Comparison of ENCODE assay signal across 12 mouse cellular contexts in the genomic region with DNA sequence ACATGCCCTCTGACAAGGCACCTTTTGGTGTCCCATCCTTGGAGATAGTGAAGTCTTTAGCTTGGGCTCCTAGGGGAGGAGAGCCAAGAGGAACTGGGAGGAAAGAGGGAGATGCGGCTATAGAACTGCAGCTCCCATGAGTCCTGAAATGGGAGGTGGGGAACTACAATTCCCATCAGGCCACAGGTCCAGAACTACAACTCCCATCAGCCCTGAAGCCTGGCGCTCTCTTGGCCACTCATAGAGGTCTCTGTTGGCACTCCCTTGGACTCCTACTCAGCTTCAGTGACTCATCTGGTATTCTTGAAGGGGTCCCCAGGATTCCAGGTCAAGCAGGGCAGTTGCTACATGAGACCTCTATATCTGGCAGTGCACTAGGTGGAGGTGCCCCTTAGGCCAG. TPM values are rescaled to one million over a fixed set of nuclear protein-coding genes. Genes with fewer than 3 reads are reported as not detected.
A peak's percentile ranks its signal among the peaks of the same experiment; 100 is the strongest.
DNase-seq lines count a peak whose midpoint lies in the region; ATAC-seq lines count a peak whose summit lies in the region.
"Had no signal": no experiment of that assay in that cellular context is flagged by ENCODE, and none has a peak within 500 bp of the region (broad histone marks: within the 10 kb centered on the region; RNA-seq: fewer than 3 reads in every experiment).

No protein-coding gene starts in this region.

- peaks cover 68% of the 10 kb centered on the region for H3K36me3 ChIP-seq in neural tube, embryonic 12.5 days
- H3K36me3 ChIP-seq in forebrain, embryonic 10.5 days (replicated peaks), result peaks cover 53% of the 10 kb centered on the region
- peaks cover 39% of the 10 kb centered on the region for H3K36me3 ChIP-seq in hindbrain, embryonic 16.5 days (ENCODE audit: control insufficient read depth, insufficient read depth, low read length)
- H3K36me3 ChIP-seq: liver, embryonic 13.5 days had no signal

- no peak overlapping the region for H3K27ac ChIP-seq in neural tube, embryonic 12.5 days
- H3K27ac ChIP-seq in forebrain, embryonic 10.5 days, result peak overlapping the region; percentile 89
- peak overlapping the region; percentile 6; the same call in 1 of the 2 replicates for H3K27ac ChIP-seq in hindbrain, embryonic 16.5 days (ENCODE audit: low read depth, low read length)
- H3K27ac ChIP-seq: liver, embryonic 13.5 days had no signal

- H3K4me2 ChIP-seq in neural tube, embryonic 12.5 days (replicated peaks), result peak overlapping the region; percentile 32; the same call in 1 of the 2 replicates
- H3K4me2 ChIP-seq in hindbrain, embryonic 16.5 days (ENCODE audit: low read length), result no peak overlapping the region
- H3K4me2 ChIP-seq: liver, embryonic 13.5 days had no signal

- peaks cover 33% of the 10 kb centered on the region for H3K4me1 ChIP-seq in neural tube, embryonic 12.5 days
- H3K4me1 ChIP-seq in forebrain, embryonic 10.5 days, result peaks cover 57% of the 10 kb centered on the region
- H3K4me1 ChIP-seq in hindbrain, embryonic 16.5 days (ENCODE audit: control insufficient read depth, insufficient read depth, low read depth, low read length), result peaks cover 21% of the 10 kb centered on the region
- H3K4me1 ChIP-seq: liver, embryonic 13.5 days had no signal

- ATAC-seq in neural tube, embryonic 12.5 days (ENCODE audit: low FRiP score, low read depth), result 0 out of 2 replicates have a peak, but pooled peaks have one; percentile 26
- 0 out of 2 replicates have a peak, but pooled peaks have one; percentile 10 for ATAC-seq in hindbrain, embryonic 16.5 days
- ATAC-seq in megakaryocyte-erythroid progenitor cell, adult 5-6 weeks (replicated peaks; ENCODE audit: low FRiP score, low TSS enrichment, poor library complexity, severe bottlenecking), result no peak

- H3K27me3 ChIP-seq in neural tube, embryonic 12.5 days (replicated peaks), result no peaks in the 10 kb centered on the region
- H3K27me3 ChIP-seq in forebrain, embryonic 10.5 days (ENCODE audit: poor library complexity, severe bottlenecking), result peaks cover 2% of the 10 kb centered on the region
- no peaks in the 10 kb centered on the region for H3K27me3 ChIP-seq in hindbrain, embryonic 16.5 days (replicated peaks; ENCODE audit: control insufficient read depth, insufficient read depth, low read length)

- no peak overlapping the region for H3K9ac ChIP-seq in neural tube, embryonic 12.5 days
- no peak overlapping the region for H3K9ac ChIP-seq in hindbrain, embryonic 16.5 days (ENCODE audit: low read depth, low read length)
- H3K9ac ChIP-seq: liver, embryonic 13.5 days had no signal

- 53% methylated on average over 2 of the region's 2 CpGs for WGBS in neural tube, embryonic 12.5 days
- WGBS in forebrain, embryonic 10.5 days, result 72% methylated on average over 2 of the region's 2 CpGs
- 63% methylated on average over 2 of the region's 2 CpGs for WGBS in hindbrain, embryonic 16.5 days

- no peaks in the 10 kb centered on the region for H3K9me3 ChIP-seq in neural tube, embryonic 12.5 days
- H3K9me3 ChIP-seq in forebrain, embryonic 10.5 days, result no peaks in the 10 kb centered on the region
- H3K9me3 ChIP-seq in hindbrain, embryonic 16.5 days (ENCODE audit: control insufficient read depth, low read length), result no peaks in the 10 kb centered on the region
- H3K9me3 ChIP-seq: liver, embryonic 13.5 days had no signal

- DNase-seq in neural tube, embryonic 10.5 days (ENCODE audit: extremely low spot score, low spot score), result no peak
- no peak for DNase-seq in forebrain, embryonic 10.5 days (ENCODE audit: extremely low spot score, low spot score)
- DNase-seq in retina, embryonic 14.5 days (ENCODE audit: low spot score), result peak; percentile 53
- no peak for DNase-seq in left cerebral cortex, adult 18-20 months (ENCODE audit: low spot score in 2 of 2)
- no peak for DNase-seq in urinary bladder, postnatal 14 days (ENCODE audit: low spot score)
- DNase-seq: liver, embryonic 13.5 days; thymus, adult 18-20 months had no signal

- no peak overlapping the region for H3K4me3 ChIP-seq in neural tube, embryonic 12.5 days
- H3K4me3 ChIP-seq in forebrain, embryonic 10.5 days, result peak overlapping the region; percentile 21; the same call in 1 of the 2 replicates
- no peak overlapping the region for H3K4me3 ChIP-seq in hindbrain, embryonic 16.5 days (ENCODE audit: low read length)
- H3K4me3 ChIP-seq: liver, embryonic 13.5 days had no signal

RNA-seq across cellular contexts. Expression of a gene that starts 23.3 kb away (rescaled TPM):
- not detected in 2 replicates for polyA plus RNA-seq in neural tube, embryonic 12.5 days (2016; fragmentation: Nextera tagmentation; extraction: Ambion mirVana)
- polyA plus RNA-seq in forebrain, embryonic 10.5 days (2016; fragmentation: Nextera tagmentation; extraction: Ambion mirVana), result not detected in 2 replicates
- polyA plus RNA-seq in hindbrain, embryonic 16.5 days (2015; fragmentation: Nextera tagmentation; extraction: Ambion mirVana), result 0.14 TPM in 1 of 2 replicates, not detected in the other
- not detected for total RNA-seq in left cerebral cortex, adult 18-20 months (2021)
- not detected in 2 replicates for total RNA-seq in megakaryocyte-erythroid progenitor cell, adult 5-6 weeks (2014; fragmentation: Nextera tagmentation)
- not detected in 2 replicates for total RNA-seq in megakaryocyte-erythroid progenitor cell, adult 5-6 weeks (2017)
- total RNA-seq: megakaryocyte, adult 5-6 weeks had no signal
- polyA plus RNA-seq: intestine, embryonic 14.5 days; liver, embryonic 13.5 days had no signal
